Comparison of ENCODE assay signal across 18 mouse cellular contexts in genomic region chr2:10937405-10937804, GRCm38 (mm10).
DNase-seq lines count a peak whose midpoint lies in the region; ATAC-seq and TF ChIP-seq lines count a peak whose summit lies in the region.
"Had no signal": no experiment of that assay in that cellular context is flagged by ENCODE, and none has a peak within 500 bp of the region (broad histone marks: within the 10 kb centered on the region; RNA-seq: fewer than 3 reads in every experiment).

No protein-coding gene starts in this region.

- H3K9ac ChIP-seq in heart, adult 2 months (ENCODE audit: low read depth, low read length): no peak overlapping the region
- no peak overlapping the region for H3K9ac ChIP-seq in neural tube, embryonic 11.5 days (ENCODE audit: low read length)
- H3K9ac ChIP-seq: midbrain, embryonic 15.5 days had no signal

- H3K36me3 ChIP-seq in heart, adult 2 months (ENCODE audit: control insufficient read depth, insufficient read depth, low read length): no peaks in the 10 kb centered on the region
- no peaks in the 10 kb centered on the region for H3K36me3 ChIP-seq in neural tube, embryonic 11.5 days (ENCODE audit: control insufficient read depth, insufficient read depth, low read length)
- H3K36me3 ChIP-seq: midbrain, embryonic 15.5 days had no signal

- ATAC-seq in neural tube, embryonic 11.5 days (ENCODE audit: insufficient read depth, low FRiP score, low TSS enrichment): peak; percentile 45; the same call in 1 of the 2 replicates
- ATAC-seq: activated CD4-positive, CD25-positive, alpha-beta regulatory T cell, adult 4 months; CD4-positive, CD25-positive, alpha-beta regulatory T cell, adult 4 months; forebrain, embryonic 14.5 days; midbrain, embryonic 15.5 days had no signal

- peak; percentile 87 for DNase-seq in heart, adult 11 months
- no peak for DNase-seq in heart, adult 2 months
- DNase-seq in kidney, adult 9 months: peak; percentile 2
- DNase-seq in kidney, postnatal 14 days: no peak
- DNase-seq in neural tube, embryonic 11.5 days (ENCODE audit: low spot score): no peak
- no peak for DNase-seq in neural tube, embryonic 10.5 days (ENCODE audit: extremely low spot score, low spot score)
- DNase-seq in mesoderm, embryonic 11.5 days (ENCODE audit: low read depth, low spot score): peak; percentile 38
- DNase-seq in urinary bladder, adult 2 months (ENCODE audit: low spot score): no peak
- DNase-seq: adrenal gland, postnatal 25 days; cerebellum, adult 9-10 months; kidney, postnatal 10 days; layer of hippocampus, adult 9-11 months; thymus, postnatal 14 days had no signal

- TF ChIP-seq EP300 in heart, adult 2 months (IDR thresholded peaks at IDR 0.05; ENCODE audit: insufficient read depth, low read depth, low read length): no peak

- H3K79me2 ChIP-seq in heart, adult 2 months (replicated peaks; ENCODE audit: control insufficient read depth, insufficient read depth, low read length): no peaks in the 10 kb centered on the region

- H3K27me3 ChIP-seq in heart, adult 2 months (ENCODE audit: control insufficient read depth, insufficient read depth, low read length): no peaks in the 10 kb centered on the region
- no peaks in the 10 kb centered on the region for H3K27me3 ChIP-seq in neural tube, embryonic 11.5 days (ENCODE audit: control insufficient read depth, insufficient read depth, low read length)
- H3K27me3 ChIP-seq: midbrain, embryonic 15.5 days had no signal

- 49% methylated on average over 1 of the region's 1 CpGs for WGBS in heart, adult 2 months
- 69% methylated on average over 1 of the region's 1 CpGs for WGBS in neural tube, embryonic 11.5 days

- no peaks in the 10 kb centered on the region for H3K9me3 ChIP-seq in neural tube, embryonic 11.5 days (ENCODE audit: control insufficient read depth, low read length)
- H3K9me3 ChIP-seq: midbrain, embryonic 15.5 days had no signal

- H3K27ac ChIP-seq in heart, adult 2 months: no peak overlapping the region
- no peak overlapping the region for H3K27ac ChIP-seq in neural tube, embryonic 11.5 days (ENCODE audit: low read depth, low read length)
- H3K27ac ChIP-seq: midbrain, embryonic 15.5 days; stomach, postnatal 0 days had no signal

- H3K4me1 ChIP-seq in heart, adult 2 months (ENCODE audit: control insufficient read depth, insufficient read depth, low read length): no peaks in the 10 kb centered on the region
- H3K4me1 ChIP-seq in neural tube, embryonic 11.5 days (ENCODE audit: control insufficient read depth, insufficient read depth, low read length): no peaks in the 10 kb centered on the region
- H3K4me1 ChIP-seq: midbrain, embryonic 15.5 days had no signal

- H3K4me3 ChIP-seq in heart, adult 2 months: no peak overlapping the region
- no peak overlapping the region for H3K4me3 ChIP-seq in neural tube, embryonic 11.5 days (ENCODE audit: low read depth, low read length)
- H3K4me3 ChIP-seq: midbrain, embryonic 15.5 days had no signal

- intact Hi-C loops in heart, adult 2 months (cut with DNase I): no loop called here

- TF ChIP-seq POLR2A in heart, adult 2 months (IDR thresholded peaks at IDR 0.05; ENCODE audit: insufficient read depth, low read depth, low read length): no peak

- no peak overlapping the region for H3K4me2 ChIP-seq in neural tube, embryonic 11.5 days (ENCODE audit: low read depth)
- H3K4me2 ChIP-seq: midbrain, embryonic 15.5 days had no signal

- no peak for TF ChIP-seq CTCF in heart, adult 2 months (IDR thresholded peaks at IDR 0.05)

Comparison
In these comparisons a context has a peak if more than half of its experiments do, and no peak if none do; other contexts are left out.
1. DNase-seq: peak in heart, adult 11 months (single experiment), kidney, adult 9 months (single experiment) and mesoderm, embryonic 11.5 days (single experiment); none in heart, adult 2 months (0 of 2), kidney, postnatal 14 days (single experiment), neural tube, embryonic 11.5 days (single experiment), neural tube, embryonic 10.5 days (single experiment) and urinary bladder, adult 2 months (single experiment).